Mouse (Mus musculus): Measurements from ENCODE around the gene Ms4a6b. TPM values are rescaled to one million over a fixed set of nuclear protein-coding genes. Genes with fewer than 3 reads are reported as not detected.
"Not testable (repeated sequence)": the region's sequence is repeated elsewhere in the genome, so short reads cannot be mapped to it uniquely, and the experiment has no call there.

The Ms4a6b gene
- polyA plus RNA-seq, 1 experiment from 2014 or later: 8.4 TPM

GRCm38 (mm10) chr19:11513458-11513857 lies 2.9 kb upstream of the Ms4a6b start:
- 61% methylated on average over 1 of the region's 1 CpGs for WGBS
- H3K4me2 ChIP-seq (ENCODE audit: low read depth, low read length): no peak overlapping the region
- H3K4me3 ChIP-seq (replicated peaks; ENCODE audit: low read length): no peak overlapping the region
- no peak overlapping the region for H3K27ac ChIP-seq (ENCODE audit: low read length)
- no peaks in the 10 kb centered on the region for H3K36me3 ChIP-seq (ENCODE audit: control insufficient read depth, insufficient read depth, low read length)
- H3K27me3 ChIP-seq (ENCODE audit: control insufficient read depth, insufficient read depth, low read length): no peaks in the 10 kb centered on the region
- no peaks in the 10 kb centered on the region for H3K4me1 ChIP-seq (ENCODE audit: control insufficient read depth, insufficient read depth, low read length)
- no peaks in the 10 kb centered on the region for H3K9me3 ChIP-seq (replicated peaks; ENCODE audit: control insufficient read depth, low read length)
- H3K9ac ChIP-seq (ENCODE audit: low read length): no peak overlapping the region
- no peak for ATAC-seq (ENCODE audit: insufficient read depth, low FRiP score)

- Histone ChIP-seq H3K27me3 (ENCODE audit: control insufficient read depth, insufficient read depth, low read length) (no peaks in the 10 kb centered on the region), H3K4me1 (ENCODE audit: control insufficient read depth, insufficient read depth, low read length) (no peaks in the 10 kb centered on the region), H3K36me3 (ENCODE audit: control insufficient read depth, insufficient read depth, low read length) (no peaks in the 10 kb centered on the region), H3K9me3 (replicated peaks; ENCODE audit: control insufficient read depth, low read length) (no peaks in the 10 kb centered on the region), H3K27ac (ENCODE audit: low read length) (peak overlapping the region; percentile 10; the same call in 1 of the 2 replicates), H3K4me3 (replicated peaks; ENCODE audit: low read length) (no peak overlapping the region), H3K4me2 (ENCODE audit: low read depth, low read length) (no peak overlapping the region), H3K9ac (ENCODE audit: low read length) (no peak overlapping the region)
- WGBS: 51% methylated on average over 4 of the region's 4 CpGs
- no peak for ATAC-seq (ENCODE audit: insufficient read depth, low FRiP score)
These were observed 533 bp downstream of the Ms4a6b start for GRCm38 (mm10) chr19:11516845-11517244.

- H3K4me1 ChIP-seq (ENCODE audit: control insufficient read depth, insufficient read depth, low read length); H3K4me2 ChIP-seq (ENCODE audit: low read depth, low read length); H3K27ac ChIP-seq (ENCODE audit: low read length); H3K4me3 ChIP-seq (replicated peaks; ENCODE audit: low read length); ATAC-seq (ENCODE audit: insufficient read depth, low FRiP score); H3K36me3 ChIP-seq (ENCODE audit: control insufficient read depth, insufficient read depth, low read length); H3K9ac ChIP-seq (ENCODE audit: low read length); H3K27me3 ChIP-seq (ENCODE audit: control insufficient read depth, insufficient read depth, low read length); H3K9me3 ChIP-seq (replicated peaks; ENCODE audit: control insufficient read depth, low read length): not testable (repeated sequence)
- 27% methylated on average over 1 of the region's 1 CpGs for WGBS
These were observed 1.1 kb downstream of the Ms4a6b start for GRCm38 (mm10) chr19:11517373-11517772.

DNA sequence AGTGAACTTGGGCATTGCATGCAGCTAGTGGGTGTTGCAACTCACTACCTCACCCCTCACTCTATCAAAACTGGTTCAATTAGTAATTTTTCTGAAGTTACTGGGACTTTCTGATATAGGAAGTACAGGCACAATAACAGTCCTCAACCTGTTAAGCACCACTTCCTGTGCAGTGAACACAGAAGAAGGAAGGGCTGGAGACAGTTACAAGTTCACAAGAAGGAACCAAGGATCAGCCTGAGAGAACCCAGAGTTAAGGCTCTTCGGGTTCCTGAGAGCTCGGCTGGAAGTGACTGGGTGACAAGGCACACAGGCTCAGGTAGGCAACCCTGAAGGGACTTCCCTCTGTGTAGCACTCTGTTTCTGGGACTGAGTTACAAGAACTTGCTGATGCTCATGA lies 2.0 kb downstream of the Ms4a6b start:
- H3K4me1 ChIP-seq (ENCODE audit: control insufficient read depth, insufficient read depth, low read length); H3K4me2 ChIP-seq (ENCODE audit: low read depth, low read length); H3K27ac ChIP-seq (ENCODE audit: low read length); H3K9ac ChIP-seq (ENCODE audit: low read length); H3K27me3 ChIP-seq (ENCODE audit: control insufficient read depth, insufficient read depth, low read length); ATAC-seq (ENCODE audit: insufficient read depth, low FRiP score); H3K9me3 ChIP-seq (replicated peaks; ENCODE audit: control insufficient read depth, low read length); H3K36me3 ChIP-seq (ENCODE audit: control insufficient read depth, insufficient read depth, low read length); H3K4me3 ChIP-seq (replicated peaks; ENCODE audit: low read length): not testable (repeated sequence)
- WGBS: 63% methylated on average over 2 of the region's 2 CpGs

- 85% methylated on average over 3 of the region's 3 CpGs for WGBS
- ATAC-seq (ENCODE audit: insufficient read depth, low FRiP score): no peak
- Histone ChIP-seq H3K36me3 (ENCODE audit: control insufficient read depth, insufficient read depth, low read length) (no peaks in the 10 kb centered on the region), H3K4me3 (replicated peaks; ENCODE audit: low read length) (no peak overlapping the region), H3K9ac (ENCODE audit: low read length) (no peak overlapping the region), H3K27ac (ENCODE audit: low read length) (no peak overlapping the region), H3K4me1 (ENCODE audit: control insufficient read depth, insufficient read depth, low read length) (no peaks in the 10 kb centered on the region), H3K9me3 (replicated peaks; ENCODE audit: control insufficient read depth, low read length) (no peaks in the 10 kb centered on the region), H3K27me3 (ENCODE audit: control insufficient read depth, insufficient read depth, low read length) (no peaks in the 10 kb centered on the region), H3K4me2 (ENCODE audit: low read depth, low read length) (no peak overlapping the region)
These were observed 3.8 kb downstream of the Ms4a6b start for GRCm38 (mm10) chr19:11520146-11520545.

DNA sequence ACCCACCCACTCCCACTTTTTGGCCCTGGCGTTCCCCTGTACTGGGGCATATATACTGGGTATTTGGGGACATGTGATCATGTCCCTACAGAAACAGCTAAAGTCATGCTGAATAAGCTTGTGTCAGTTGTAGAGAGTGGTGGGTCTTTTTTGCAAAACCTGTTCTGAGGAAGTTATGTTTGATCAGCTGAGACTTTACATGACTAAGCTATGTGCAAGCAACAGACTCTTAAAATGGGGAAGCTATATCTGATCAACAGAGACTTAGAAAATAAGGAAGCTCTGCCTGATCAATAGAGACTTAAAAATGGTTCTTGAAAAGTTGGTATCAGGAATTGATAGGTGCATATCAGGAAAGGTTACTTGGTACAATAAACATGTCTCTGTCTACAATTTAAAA lies 17.1 kb downstream of the Ms4a6b start:
- H3K27me3 ChIP-seq (ENCODE audit: control insufficient read depth, insufficient read depth, low read length): no peaks in the 10 kb centered on the region
- no peaks in the 10 kb centered on the region for H3K4me1 ChIP-seq (ENCODE audit: control insufficient read depth, insufficient read depth, low read length)
- ATAC-seq (ENCODE audit: insufficient read depth, low FRiP score): no peak
- no peak overlapping the region for H3K4me3 ChIP-seq (replicated peaks; ENCODE audit: low read length)
- no peaks in the 10 kb centered on the region for H3K9me3 ChIP-seq (replicated peaks; ENCODE audit: control insufficient read depth, low read length)
- H3K36me3 ChIP-seq (ENCODE audit: control insufficient read depth, insufficient read depth, low read length): no peaks in the 10 kb centered on the region
- H3K27ac ChIP-seq (ENCODE audit: low read length): no peak overlapping the region
- 81% methylated on average over 1 of the region's 1 CpGs for WGBS
- no peak overlapping the region for H3K9ac ChIP-seq (ENCODE audit: low read length)
- no peak overlapping the region for H3K4me2 ChIP-seq (ENCODE audit: low read depth, low read length)

DNA sequence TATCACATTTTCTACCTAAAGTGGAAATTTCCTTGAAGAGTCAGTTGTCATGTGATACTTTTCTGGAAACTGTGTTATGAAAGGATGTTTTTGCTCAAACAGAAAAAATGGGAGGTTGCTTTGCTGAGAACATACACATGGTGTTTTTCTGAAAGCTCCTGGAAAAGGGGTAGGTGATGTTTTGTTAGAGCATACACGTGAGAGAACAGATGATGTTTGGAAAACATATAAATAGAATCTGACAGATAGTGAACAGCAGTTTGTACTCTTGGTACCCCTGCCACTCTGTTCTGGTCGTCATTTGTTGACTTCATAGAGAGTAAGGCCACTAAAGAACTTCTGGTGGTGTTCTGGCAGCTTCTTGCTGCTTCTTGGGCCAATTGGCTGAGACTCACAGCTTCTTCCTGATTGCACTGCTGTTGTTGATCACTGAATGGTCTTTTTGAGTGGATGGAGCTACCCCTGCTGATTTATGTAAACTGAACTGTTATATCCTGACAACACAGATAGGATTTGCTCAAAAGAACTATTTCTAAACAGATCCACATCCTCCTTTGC lies 17.7 kb downstream of the Ms4a6b start:
- H3K36me3 ChIP-seq (ENCODE audit: control insufficient read depth, insufficient read depth, low read length): no peaks in the 10 kb centered on the region

DNA sequence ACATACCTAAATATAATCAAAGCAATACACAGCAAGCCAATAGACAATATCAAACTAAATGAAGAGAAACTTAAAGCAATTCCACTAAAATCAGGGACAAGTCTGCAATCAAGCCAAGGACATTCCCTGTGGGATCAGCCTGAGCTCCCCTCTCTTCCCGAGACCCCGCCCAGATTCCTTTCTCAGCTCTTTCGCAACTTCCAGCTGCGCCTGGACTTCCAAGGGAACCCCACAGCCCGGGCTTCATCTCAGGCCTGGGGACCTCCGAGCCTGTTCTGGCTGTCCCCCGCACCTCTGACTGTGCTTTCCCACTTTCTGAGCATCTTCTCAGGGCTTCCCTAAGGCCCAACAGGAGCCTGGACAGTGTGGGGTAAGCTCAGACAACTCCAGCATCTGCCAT lies 20.3 kb downstream of the Ms4a6b start, which contains the start of gene Ms4a4d:
TSS of gene Ms4a4d (plus strand) at position 209 of the 400 bp plus-strand sequence.
- no peak for ATAC-seq (ENCODE audit: insufficient read depth, low FRiP score)
- H3K9me3 ChIP-seq (replicated peaks; ENCODE audit: control insufficient read depth, low read length): no peaks in the 10 kb centered on the region
- H3K4me1 ChIP-seq (ENCODE audit: control insufficient read depth, insufficient read depth, low read length): no peaks in the 10 kb centered on the region
- no peak within 1 kb of the TSS for H3K4me3 ChIP-seq (replicated peaks; ENCODE audit: low read length)
- H3K27ac ChIP-seq (ENCODE audit: low read length): no peak within 1 kb of the TSS
- H3K36me3 ChIP-seq (ENCODE audit: control insufficient read depth, insufficient read depth, low read length): no peaks in the 10 kb centered on the region
- H3K4me2 ChIP-seq (ENCODE audit: low read depth, low read length): no peak within 1 kb of the TSS
- no peak within 1 kb of the TSS for H3K9ac ChIP-seq (ENCODE audit: low read length)
- whole genome bisulfite sequencing: 8% methylated on average over 7 of the region's 7 CpGs
- H3K27me3 ChIP-seq (ENCODE audit: control insufficient read depth, insufficient read depth, low read length): no peaks in the 10 kb centered on the region

More for the DNA sequence above, 17.7 kb downstream of the Ms4a6b start:
- no peaks in the 10 kb centered on the region for H3K27me3 ChIP-seq (ENCODE audit: control insufficient read depth, insufficient read depth, low read length)
- no peak overlapping the region for H3K27ac ChIP-seq (ENCODE audit: low read length)
- no peak for ATAC-seq (ENCODE audit: insufficient read depth, low FRiP score)
- H3K9me3 ChIP-seq (replicated peaks; ENCODE audit: control insufficient read depth, low read length): no peaks in the 10 kb centered on the region
- no peaks in the 10 kb centered on the region for H3K4me1 ChIP-seq (ENCODE audit: control insufficient read depth, insufficient read depth, low read length)
- no peak overlapping the region for H3K4me3 ChIP-seq (replicated peaks; ENCODE audit: low read length)
- 34% methylated on average over 2 of the region's 2 CpGs for WGBS
- no peak overlapping the region for H3K4me2 ChIP-seq (ENCODE audit: low read depth, low read length)
- no peak overlapping the region for H3K9ac ChIP-seq (ENCODE audit: low read length)

DNA sequence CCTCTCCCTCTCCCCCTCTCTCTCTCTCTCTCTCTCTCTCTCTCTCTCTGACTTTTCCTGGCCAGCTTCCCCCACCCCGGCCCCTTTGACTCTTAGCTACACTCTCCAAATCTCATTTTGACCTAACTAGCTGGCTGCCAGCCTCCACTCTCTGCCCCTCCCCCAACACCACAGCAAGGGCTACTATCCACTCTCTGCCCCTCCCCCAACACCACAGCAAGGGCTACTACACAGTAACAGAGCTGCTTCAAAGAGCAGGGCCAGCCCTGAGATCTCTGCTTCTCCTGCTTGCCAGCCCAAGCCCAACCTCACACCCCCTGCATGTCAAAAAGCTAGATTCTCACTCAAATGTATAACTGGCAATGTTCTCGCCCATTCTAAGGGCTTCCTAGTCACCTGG lies 21.0 kb downstream of the Ms4a6b start:
- Histone ChIP-seq H3K27me3 (ENCODE audit: control insufficient read depth, insufficient read depth, low read length) (no peaks in the 10 kb centered on the region), H3K4me2 (ENCODE audit: low read depth, low read length) (no peak overlapping the region), H3K4me1 (ENCODE audit: control insufficient read depth, insufficient read depth, low read length) (no peaks in the 10 kb centered on the region), H3K36me3 (ENCODE audit: control insufficient read depth, insufficient read depth, low read length) (no peaks in the 10 kb centered on the region), H3K27ac (ENCODE audit: low read length) (no peak overlapping the region), H3K4me3 (replicated peaks; ENCODE audit: low read length) (no peak overlapping the region), H3K9me3 (replicated peaks; ENCODE audit: control insufficient read depth, low read length) (no peaks in the 10 kb centered on the region), H3K9ac (ENCODE audit: low read length) (no peak overlapping the region)
- no peak for ATAC-seq (ENCODE audit: insufficient read depth, low FRiP score)
- WGBS: 29% methylated on average over 2 of the region's 2 CpGs
